Mouse (Mus musculus): ENCODE measurements around the gene Krtap27-1. TPM values are rescaled to one million over a fixed set of nuclear protein-coding genes. Genes with fewer than 3 reads are reported as not detected.

Krtap27-1 gene
- not detected for total RNA-seq (2021)
- long read RNA-seq, experiment 1 = 0 reads
- long read RNA-seq, experiment 2 = 0 reads

GRCm38 (mm10) chr16:88671571-88671970 is at the start of gene Krtap27-1:
Gene Krtap27-1, minus strand, starts transcription at chr16:88671671.
- DNase-seq (ENCODE audit: low spot score) = no peak

GRCm38 (mm10) chr16:88720031-88720430 is 48.6 kb upstream of the Krtap27-1 start:
- no peak for DNase-seq (ENCODE audit: low spot score)

- DNase-seq (ENCODE audit: low spot score) = no peak
Observed at GRCm38 (mm10) chr16:88716549-88716948, 45.1 kb upstream of the Krtap27-1 start.

- DNase-seq (ENCODE audit: low spot score) = no peak
Observed at GRCm38 (mm10) chr16:88711245-88711644, 39.8 kb upstream of the Krtap27-1 start.

GRCm38 (mm10) chr16:88710757-88711156 is 39.3 kb upstream of the Krtap27-1 start:
- DNase-seq (ENCODE audit: low spot score) = no peak

GRCm38 (mm10) chr16:88707496-88708012 is 36.1 kb upstream of the Krtap27-1 start, which contains the start of gene 2310061N02Rik:
Gene 2310061N02Rik, minus strand, starts transcription at chr16:88707962.
- no peak for DNase-seq (ENCODE audit: low spot score)

- DNase-seq (ENCODE audit: low spot score) = no peak
Observed at GRCm38 (mm10) chr16:88701072-88701864, 29.8 kb upstream of the Krtap27-1 start.

GRCm38 (mm10) chr16:88696256-88696655 is 24.8 kb upstream of the Krtap27-1 start:
- no peak for DNase-seq (ENCODE audit: low spot score)

- no peak for DNase-seq (ENCODE audit: low spot score)
Observed at GRCm38 (mm10) chr16:88681282-88681681, 9.8 kb upstream of the Krtap27-1 start.

- no peak for DNase-seq (ENCODE audit: low spot score)
Observed at GRCm38 (mm10) chr16:88679099-88679498, 7.6 kb upstream of the Krtap27-1 start.

- DNase-seq (ENCODE audit: low spot score) = no peak
Observed at GRCm38 (mm10) chr16:88657426-88657825, 14.0 kb downstream of the Krtap27-1 start.

GRCm38 (mm10) chr16:88651952-88652351 is 19.5 kb downstream of the Krtap27-1 start:
- no peak for DNase-seq (ENCODE audit: low spot score)

- no peak for DNase-seq (ENCODE audit: low spot score)
Observed at GRCm38 (mm10) chr16:88651082-88651481, 20.4 kb downstream of the Krtap27-1 start.

GRCm38 (mm10) chr16:88647358-88647846 is 24.1 kb downstream of the Krtap27-1 start, which contains the start of gene Krtap26-1:
Gene Krtap26-1, minus strand, starts transcription at chr16:88647796.
- DNase-seq (ENCODE audit: low spot score) = no peak

GRCm38 (mm10) chr16:88646366-88647111 is 24.9 kb downstream of the Krtap27-1 start:
- DNase-seq (ENCODE audit: low spot score) = no peak

GRCm38 (mm10) chr16:88640053-88640452 is 31.4 kb downstream of the Krtap27-1 start:
- DNase-seq (ENCODE audit: low spot score) = no peak

- DNase-seq (ENCODE audit: low spot score) = no peak
Observed at GRCm38 (mm10) chr16:88635142-88635541, 36.3 kb downstream of the Krtap27-1 start.

- DNase-seq (ENCODE audit: low spot score) = no peak
Observed at GRCm38 (mm10) chr16:88631474-88631873, 40.0 kb downstream of the Krtap27-1 start.

GRCm38 (mm10) chr16:88627566-88627965 is 43.9 kb downstream of the Krtap27-1 start, which contains the start of gene 2310079G19Rik:
Gene 2310079G19Rik, minus strand, starts transcription at chr16:88627666.
- no peak for DNase-seq (ENCODE audit: low spot score)
